Mouse (Mus musculus) heart, embryonic 11.5 days (tissue): Measurements from ENCODE around the gene Birc3. TPM values are rescaled to one million over a fixed set of nuclear protein-coding genes. Genes with fewer than 3 reads are reported as not detected.
A peak's percentile ranks its signal among the peaks of the same experiment; 100 is the strongest.
"Not testable (repeated sequence)": the region's sequence is repeated elsewhere in the genome, so short reads cannot be mapped to it uniquely, and the experiment has no call there.

Experiments
- ATAC-seq: fragments of 200-750 bp; cut with Nextera tagmentation; replicated peaks from 2 replicates; pipeline ENCODE4 v1.8.0; 2017; ENCODE audit warnings: moderate library complexity; ENCODE audit not compliant: insufficient number of reproducible peaks, low FRiP score, low TSS enrichment
- H3K27ac ChIP-seq: fragments of 300-500 bp; sonication (generic); 2 replicates; pipeline ENCODE4 v1.5.1; 2014; ENCODE audit warnings: mild to moderate bottlenecking, low read depth, low read length
- H3K27me3 ChIP-seq: fragments of 300-500 bp; sonication (generic); 2 replicates; pipeline ENCODE4 v1.6.1; 2014; ENCODE audit warnings: mild to moderate bottlenecking, low read length, mixed read lengths; ENCODE audit not compliant: control insufficient read depth, insufficient read depth
- H3K36me3 ChIP-seq: fragments of 300-500 bp; sonication (generic); 2 replicates; pipeline ENCODE4 v1.6.1; 2014; ENCODE audit warnings: mild to moderate bottlenecking, low read length, moderate library complexity, mixed read lengths; ENCODE audit not compliant: control insufficient read depth, insufficient read depth
- H3K4me1 ChIP-seq: fragments of 300-500 bp; sonication (generic); 2 replicates; pipeline ENCODE4 v1.6.1; 2014; ENCODE audit warnings: low read length; ENCODE audit not compliant: control insufficient read depth, insufficient read depth
- H3K4me2 ChIP-seq: fragments of 300-500 bp; sonication (generic); 2 replicates; pipeline ENCODE4 v1.6.1; 2014; ENCODE audit warnings: mild to moderate bottlenecking, moderate library complexity
- H3K4me3 ChIP-seq: fragments of 300-500 bp; sonication (generic); 2 replicates; pipeline ENCODE4 v1.5.1; 2014; ENCODE audit warnings: low read depth, low read length
- H3K9ac ChIP-seq: fragments of 300-500 bp; sonication (generic); 2 replicates; pipeline ENCODE4 v1.6.1; 2014; ENCODE audit warnings: mild to moderate bottlenecking, low read depth, low read length, moderate library complexity
- H3K9me3 ChIP-seq: fragments of 300-500 bp; sonication (generic); replicated peaks from 2 replicates; pipeline ENCODE4 v1.6.1; 2016; ENCODE audit warnings: low read length; ENCODE audit not compliant: control insufficient read depth
- WGBS: fragments of 180-500 bp; shearing (Covaris S2); extraction: QIAGEN DNeasy Blood & Tissue Kit; methylation state at CpG from one replicate; pipeline ENCODE4 v1.1.7; 2014; ENCODE audit not compliant: insufficient replicate concordance; 5-methylcytosine and 5-hydroxymethylcytosine counted together
- polyA plus RNA-seq: library from polyadenylated mRNA; unstranded; fragments of >200 nt; fragmentation: Nextera tagmentation; extraction: Ambion mirVana; gene quantifications from 2 replicates; pipeline ENCODE4 v1.2.1, GENCODE M21; 2014

The Birc3 gene
- polyA plus RNA-seq, 1 experiment from 2014 or later = 4.2 TPM

GRCm38 (mm10) chr9:7872044-7872774 lies 777 bp downstream of the Birc3 start:
- ATAC-seq = 0 out of 2 replicates have a peak, but pooled peaks have one; percentile 21
- 14% methylated on average over 23 of the region's 23 CpGs for WGBS
- Histone ChIP-seq H3K36me3 (no peaks in the 10 kb centered on the region), H3K4me1 (no peaks in the 10 kb centered on the region), H3K9ac (peak overlapping the region; percentile 77), H3K4me2 (peak overlapping the region; percentile 73), H3K9me3 (no peaks in the 10 kb centered on the region), H3K27ac (peak overlapping the region; percentile 57; the same call in 1 of the 2 replicates), H3K27me3 (no peaks in the 10 kb centered on the region), H3K4me3 (peak overlapping the region; percentile 67)

- no peak for ATAC-seq
- H3K4me1 ChIP-seq = no peaks in the 10 kb centered on the region
- no peak overlapping the region for H3K9ac ChIP-seq
- H3K4me3 ChIP-seq = no peak overlapping the region
- H3K4me2 ChIP-seq = peak overlapping the region; percentile 16; the same call in 1 of the 2 replicates
- no peaks in the 10 kb centered on the region for H3K9me3 ChIP-seq
- no peaks in the 10 kb centered on the region for H3K27me3 ChIP-seq
- no peak overlapping the region for H3K27ac ChIP-seq
- 59% methylated on average over 4 of the region's 4 CpGs for WGBS
- H3K36me3 ChIP-seq = no peaks in the 10 kb centered on the region
Observed at GRCm38 (mm10) chr9:7871316-7872043, 1.5 kb downstream of the Birc3 start.

GRCm38 (mm10) chr9:7870556-7871315 lies 2.2 kb downstream of the Birc3 start:
- Histone ChIP-seq H3K27me3 (no peaks in the 10 kb centered on the region), H3K27ac (no peak overlapping the region), H3K4me1 (no peaks in the 10 kb centered on the region), H3K36me3 (no peaks in the 10 kb centered on the region), H3K4me3 (no peak overlapping the region), H3K9ac (no peak overlapping the region), H3K9me3 (no peaks in the 10 kb centered on the region), H3K4me2 (no peak overlapping the region)
- WGBS = 89% methylated on average over 10 of the region's 10 CpGs
- ATAC-seq = no peak

GRCm38 (mm10) chr9:7868838-7869491 lies 4.0 kb downstream of the Birc3 start:
- Histone ChIP-seq H3K9ac (no peak overlapping the region), H3K36me3 (no peaks in the 10 kb centered on the region), H3K27me3 (no peaks in the 10 kb centered on the region), H3K4me2 (no peak overlapping the region), H3K4me1 (no peaks in the 10 kb centered on the region), H3K9me3 (no peaks in the 10 kb centered on the region), H3K4me3 (no peak overlapping the region), H3K27ac (no peak overlapping the region)
- ATAC-seq = no peak
- 86% methylated on average over 4 of the region's 4 CpGs for WGBS

- Histone ChIP-seq H3K36me3 (no peaks in the 10 kb centered on the region), H3K4me1 (no peaks in the 10 kb centered on the region), H3K9ac (no peak overlapping the region), H3K27me3 (no peaks in the 10 kb centered on the region), H3K4me3 (no peak overlapping the region), H3K27ac (no peak overlapping the region), H3K9me3 (no peaks in the 10 kb centered on the region), H3K4me2 (no peak overlapping the region)
- 87% methylated on average over 3 of the region's 3 CpGs for WGBS
- ATAC-seq = no peak
Observed at GRCm38 (mm10) chr9:7867981-7868380, 5.0 kb downstream of the Birc3 start.

GRCm38 (mm10) chr9:7866981-7867380 lies 6.0 kb downstream of the Birc3 start:
- not testable (repeated sequence) for H3K9me3 ChIP-seq, H3K9ac ChIP-seq, H3K4me2 ChIP-seq, ATAC-seq, H3K4me3 ChIP-seq, H3K36me3 ChIP-seq, H3K27me3 ChIP-seq, H3K27ac ChIP-seq, H3K4me1 ChIP-seq
- 79% methylated on average over 2 of the region's 2 CpGs for WGBS

- no peak overlapping the region for H3K9ac ChIP-seq
- H3K27me3 ChIP-seq = no peaks in the 10 kb centered on the region
- H3K4me3 ChIP-seq = no peak overlapping the region
- H3K27ac ChIP-seq = no peak overlapping the region
- 0 out of 2 replicates have a peak, but pooled peaks cover 3% of the 10 kb centered on the region for H3K36me3 ChIP-seq
- H3K4me1 ChIP-seq = no peaks in the 10 kb centered on the region
- H3K9me3 ChIP-seq = no peaks in the 10 kb centered on the region
- H3K4me2 ChIP-seq = no peak overlapping the region
- ATAC-seq = no peak
- WGBS = 72% methylated on average over 5 of the region's 5 CpGs
Observed at GRCm38 (mm10) chr9:7860976-7861375, 12.0 kb downstream of the Birc3 start.

- 45% methylated on average over 3 of the region's 3 CpGs for WGBS
- no peak; the same call in 1 of the 2 replicates for ATAC-seq
- H3K27ac ChIP-seq = no peak overlapping the region
- H3K4me3 ChIP-seq = no peak overlapping the region
- no peaks in the 10 kb centered on the region for H3K9me3 ChIP-seq
- H3K27me3 ChIP-seq = no peaks in the 10 kb centered on the region
- 0 out of 2 replicates have a peak, but pooled peaks cover 2% of the 10 kb centered on the region for H3K4me1 ChIP-seq
- no peak overlapping the region for H3K9ac ChIP-seq
- H3K4me2 ChIP-seq = no peak overlapping the region
- 0 out of 2 replicates have a peak, but pooled peaks cover 3% of the 10 kb centered on the region for H3K36me3 ChIP-seq
Observed at GRCm38 (mm10) chr9:7855912-7856311, 17.1 kb downstream of the Birc3 start.
